Mouse (Mus musculus) ES-Bruce4 (cell line): ENCODE results near the gene Ets2.

Experiments used
- CTCF ChIP-seq: IDR thresholded peaks from one replicate; pipeline ENCODE4 v1.8.1; 2011; ENCODE audit warnings: low read depth, low read length
- EP300 ChIP-seq: IDR thresholded peaks from 2 replicates; pipeline ENCODE4 v1.6.1; 2011; ENCODE audit warnings: low read depth, low read length; ENCODE audit not compliant: insufficient read depth
- POLR2A ChIP-seq: IDR thresholded peaks from one replicate; pipeline ENCODE4 v1.8.1; 2011; ENCODE audit warnings: low read length; ENCODE audit not compliant: insufficient read depth

DNA sequence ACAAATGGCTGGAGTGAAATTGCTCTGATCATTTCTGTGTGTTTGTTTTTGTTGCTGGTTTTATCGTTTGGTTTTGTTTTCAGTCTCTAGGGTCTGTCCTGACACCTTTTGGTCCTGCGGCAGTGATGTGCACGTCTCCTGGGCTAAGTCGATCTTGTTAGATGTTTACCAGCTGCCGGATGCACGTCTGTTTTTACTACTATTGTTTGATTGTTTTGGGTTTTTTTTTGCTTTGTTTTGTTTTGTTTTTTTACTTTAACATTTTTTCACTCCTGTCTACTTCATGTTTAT lies 40.8 kb downstream of the Ets2 start:
- TF ChIP-seq CTCF: no peak
- no peak for TF ChIP-seq POLR2A
- no peak for TF ChIP-seq EP300
